Mouse (Mus musculus) liver, postnatal 0 days (tissue): ENCODE data around the gene Setx. TPM values are rescaled to one million over a fixed set of nuclear protein-coding genes. Genes with fewer than 3 reads are reported as not detected.

Source experiments
- ATAC-seq: fragments of 200-750 bp; cut with Nextera tagmentation; 2 replicates; pipeline ENCODE4 v1.8.0; 2017; ENCODE audit warnings: mild to moderate bottlenecking, moderate library complexity
- DNase-seq: peaks from one replicate; pipeline ENCODE4 v3.0.0-alpha.2; 2016
- H3K27ac ChIP-seq: fragments of 300-500 bp; sonication (generic); 2 replicates; pipeline ENCODE4 v1.5.1; 2014; ENCODE audit warnings: antibody characterized with exemption, moderate library complexity, mild to moderate bottlenecking, low read depth
- H3K27me3 ChIP-seq: fragments of 300-500 bp; sonication (generic); 2 replicates; pipeline ENCODE4 v1.6.1; 2014; ENCODE audit warnings: low read length, control low read depth, mixed read lengths; ENCODE audit not compliant: insufficient read depth
- H3K36me3 ChIP-seq: fragments of 300-500 bp; sonication (generic); replicated peaks from 2 replicates; pipeline ENCODE4 v1.6.1; 2014; ENCODE audit warnings: mild to moderate bottlenecking, control low read depth, low read length, moderate library complexity, mixed read lengths; ENCODE audit not compliant: insufficient read depth
- H3K4me1 ChIP-seq: fragments of 300-500 bp; sonication (generic); 2 replicates; pipeline ENCODE4 v1.6.1; 2014; ENCODE audit warnings: antibody characterized with exemption, mild to moderate bottlenecking, control low read depth; ENCODE audit not compliant: insufficient read depth
- H3K4me2 ChIP-seq: fragments of 300-500 bp; sonication (generic); 2 replicates; pipeline ENCODE4 v1.6.1; 2014; ENCODE audit warnings: low read depth, mild to moderate bottlenecking, low read length, moderate library complexity, mixed read lengths
- H3K4me3 ChIP-seq: fragments of 300-500 bp; sonication (generic); 2 replicates; pipeline ENCODE4 v1.5.1; 2014; ENCODE audit warnings: low read depth, low read length
- H3K9ac ChIP-seq: fragments of 300-500 bp; sonication (generic); replicated peaks from 2 replicates; pipeline ENCODE4 v1.6.1; 2014; ENCODE audit warnings: mild to moderate bottlenecking, moderate library complexity
- H3K9me3 ChIP-seq: fragments of 300-500 bp; sonication (generic); 2 replicates; pipeline ENCODE4 v1.6.1; 2016; ENCODE audit warnings: mild to moderate bottlenecking, control low read depth, low read length, mixed read lengths
- CTCF ChIP-seq: sonication (generic); IDR thresholded peaks from 2 replicates; pipeline ENCODE4 v1.5.1; 2016; ENCODE audit warnings: antibody characterized with exemption, low read depth
- EP300 ChIP-seq: IDR thresholded peaks from 2 replicates; pipeline ENCODE4 v1.6.1; 2016; ENCODE audit warnings: antibody characterized with exemption, low read depth, mild to moderate bottlenecking
- WGBS: fragments of 180-500 bp; shearing (Covaris S2); extraction: QIAGEN DNeasy Blood & Tissue Kit; methylation state at CpG from one replicate; pipeline ENCODE4 v1.1.7; 2014; ENCODE audit not compliant: insufficient replicate concordance; 5-methylcytosine and 5-hydroxymethylcytosine counted together
- polyA plus RNA-seq: library from polyadenylated mRNA; unstranded; fragments of >200 nt; fragmentation: Nextera tagmentation; extraction: Ambion mirVana; gene quantifications from 2 replicates; pipeline ENCODE4 v1.2.1, GENCODE M21; 2015

Gene Setx
- polyA plus RNA-seq, 1 experiment from 2014 or later, result 3.3 TPM

DNA sequence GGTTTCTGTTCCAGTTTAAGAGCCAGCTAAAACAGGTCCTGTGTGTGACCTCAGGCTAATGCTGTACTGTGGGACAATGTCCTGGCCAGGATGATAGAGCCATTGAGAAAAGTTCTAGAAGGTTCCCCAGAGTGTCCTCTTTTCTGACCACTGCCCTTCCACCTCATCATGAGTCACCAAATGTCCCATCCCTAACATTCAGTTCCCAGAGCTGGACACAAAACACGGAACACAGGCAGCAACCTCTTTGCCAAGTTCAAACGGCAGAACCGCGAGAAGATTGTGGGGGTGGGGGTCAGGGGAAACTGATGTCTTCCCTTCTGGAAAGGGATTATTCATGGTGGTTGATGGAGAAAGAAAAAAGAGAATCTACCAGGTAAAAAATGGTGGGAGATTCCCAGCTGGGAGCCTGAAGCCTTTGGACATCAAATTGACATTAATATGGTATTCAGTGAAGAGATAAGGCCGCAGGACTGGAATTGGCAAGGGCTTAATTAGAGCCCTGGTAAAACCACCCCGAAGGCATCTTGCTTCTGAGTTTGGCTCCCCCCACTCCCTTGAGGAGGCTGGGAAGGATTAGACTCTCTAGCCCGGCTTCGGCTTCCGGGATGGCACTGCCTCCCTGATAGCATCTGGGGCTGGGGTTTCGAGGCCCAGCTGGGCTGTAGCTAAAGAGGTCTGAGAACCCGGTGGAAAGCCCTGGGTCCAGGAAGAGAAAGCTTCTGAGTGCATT is 77.4 kb downstream of the Setx start:
- no peak for ATAC-seq
- DNase-seq, result no peak
- Histone ChIP-seq H3K4me1 (no peaks in the 10 kb centered on the region), H3K36me3 (no peaks in the 10 kb centered on the region), H3K27ac (no peak overlapping the region), H3K9ac (no peak overlapping the region), H3K4me2 (no peak overlapping the region), H3K27me3 (0 out of 2 replicates have a peak, but pooled peaks cover 7% of the 10 kb centered on the region), H3K9me3 (no peaks in the 10 kb centered on the region), H3K4me3 (no peak overlapping the region)
- no peak for TF ChIP-seq EP300
- TF ChIP-seq CTCF, result no peak
- 65% methylated on average over 11 of the region's 11 CpGs for WGBS

- Histone ChIP-seq H3K27ac (no peak overlapping the region), H3K4me1 (no peaks in the 10 kb centered on the region), H3K36me3 (no peaks in the 10 kb centered on the region), H3K9ac (no peak overlapping the region), H3K9me3 (no peaks in the 10 kb centered on the region), H3K4me2 (no peak overlapping the region), H3K4me3 (no peak overlapping the region), H3K27me3 (no peaks in the 10 kb centered on the region)
- WGBS, result 38% methylated on average over 8 of the region's 8 CpGs
- DNase-seq, result no peak
- no peak for ATAC-seq
- TF ChIP-seq CTCF (no peak), EP300 (no peak)
Observed at GRCm38 (mm10) chr2:29206156-29206555, 82.2 kb downstream of the Setx start.

- DNase-seq (no peak), ATAC-seq (no peak)
- H3K9me3 ChIP-seq, result no peaks in the 10 kb centered on the region
- H3K4me1 ChIP-seq, result no peaks in the 10 kb centered on the region
- no peak for TF ChIP-seq EP300
- TF ChIP-seq CTCF, result peak; percentile 40
- no peak overlapping the region for H3K4me3 ChIP-seq
- H3K4me2 ChIP-seq, result no peak overlapping the region
- 55% methylated on average over 8 of the region's 8 CpGs for WGBS
- no peaks in the 10 kb centered on the region for H3K27me3 ChIP-seq
- no peak overlapping the region for H3K9ac ChIP-seq
- H3K27ac ChIP-seq, result no peak overlapping the region
- H3K36me3 ChIP-seq, result no peaks in the 10 kb centered on the region
Observed at GRCm38 (mm10) chr2:29216286-29217012, 92.5 kb downstream of the Setx start.

GRCm38 (mm10) chr2:29217042-29217441 is 93.1 kb downstream of the Setx start:
- Histone ChIP-seq H3K4me3 (no peak overlapping the region), H3K36me3 (no peaks in the 10 kb centered on the region), H3K27ac (no peak overlapping the region), H3K9me3 (no peaks in the 10 kb centered on the region), H3K4me1 (no peaks in the 10 kb centered on the region), H3K9ac (no peak overlapping the region), H3K27me3 (no peaks in the 10 kb centered on the region), H3K4me2 (no peak overlapping the region)
- 83% methylated on average over 5 of the region's 5 CpGs for WGBS
- TF ChIP-seq EP300 (no peak), CTCF (no peak)
- DNase-seq (no peak), ATAC-seq (no peak)

DNA sequence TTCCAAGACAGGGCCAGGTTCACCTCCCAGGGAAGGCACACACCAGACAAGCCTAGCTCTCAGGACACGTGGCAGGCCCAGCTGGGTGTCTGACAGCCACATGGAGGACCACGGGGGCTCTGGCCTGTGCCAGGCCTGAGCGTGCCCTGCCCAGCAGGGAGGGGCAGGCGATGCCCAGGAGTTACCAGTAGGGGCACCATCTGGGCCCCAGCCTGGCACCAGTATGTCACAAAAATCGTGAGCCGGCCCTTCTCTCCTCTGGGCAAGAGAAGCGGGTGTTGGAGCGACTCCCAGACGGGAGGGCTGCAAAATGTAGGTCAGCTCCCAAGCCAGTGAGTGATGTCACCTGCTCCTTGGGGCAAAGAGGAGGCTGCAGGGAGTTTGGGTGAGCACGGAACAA is 93.9 kb downstream of the Setx start:
- H3K4me2 ChIP-seq, result no peak overlapping the region
- H3K27ac ChIP-seq, result no peak overlapping the region
- ATAC-seq (no peak), DNase-seq (no peak)
- no peaks in the 10 kb centered on the region for H3K4me1 ChIP-seq
- no peaks in the 10 kb centered on the region for H3K9me3 ChIP-seq
- no peaks in the 10 kb centered on the region for H3K36me3 ChIP-seq
- H3K4me3 ChIP-seq, result no peak overlapping the region
- TF ChIP-seq CTCF (no peak), EP300 (no peak)
- H3K9ac ChIP-seq, result no peak overlapping the region
- H3K27me3 ChIP-seq, result no peaks in the 10 kb centered on the region
- 69% methylated on average over 10 of the region's 10 CpGs for WGBS

GRCm38 (mm10) chr2:29218831-29219230 is 94.8 kb downstream of the Setx start:
- H3K36me3 ChIP-seq, result no peaks in the 10 kb centered on the region
- no peak for DNase-seq
- H3K4me1 ChIP-seq, result no peaks in the 10 kb centered on the region
- H3K4me2 ChIP-seq, result no peak overlapping the region
- ATAC-seq, result no peak
- no peak overlapping the region for H3K9ac ChIP-seq
- no peak overlapping the region for H3K4me3 ChIP-seq
- H3K9me3 ChIP-seq, result no peaks in the 10 kb centered on the region
- no peak for TF ChIP-seq CTCF
- no peak overlapping the region for H3K27ac ChIP-seq
- 77% methylated on average over 5 of the region's 5 CpGs for WGBS
- H3K27me3 ChIP-seq, result no peaks in the 10 kb centered on the region
